Mouse (Mus musculus) liver, embryonic 12.5 days (tissue): ENCODE data around the gene Slc10a7. TPM values are rescaled to one million over a fixed set of nuclear protein-coding genes. Genes with fewer than 3 reads are reported as not detected.

Experiments used
- ATAC-seq: fragments of 200-750 bp; cut with Nextera tagmentation; 2 replicates; pipeline ENCODE4 v1.8.0; 2017; ENCODE audit warnings: moderate number of reproducible peaks, mild to moderate bottlenecking, moderate library complexity
- H3K27ac ChIP-seq: fragments of 300-500 bp; sonication (generic); 2 replicates; pipeline ENCODE4 v1.5.1; 2016; ENCODE audit warnings: mild to moderate bottlenecking
- H3K27me3 ChIP-seq: fragments of 300-500 bp; sonication (generic); replicated peaks from 2 replicates; pipeline ENCODE4 v1.6.1; 2016; ENCODE audit warnings: mild to moderate bottlenecking, moderate library complexity
- H3K36me3 ChIP-seq: fragments of 300-500 bp; sonication (generic); 2 replicates; pipeline ENCODE4 v1.6.1; 2016; ENCODE audit warnings: mild to moderate bottlenecking, moderate library complexity
- H3K4me1 ChIP-seq: fragments of 300-500 bp; sonication (generic); 2 replicates; pipeline ENCODE4 v1.6.1; 2016
- H3K4me2 ChIP-seq: fragments of 300-500 bp; sonication (generic); 2 replicates; pipeline ENCODE4 v1.6.1; 2016; ENCODE audit warnings: mild to moderate bottlenecking, moderate library complexity
- H3K4me3 ChIP-seq: fragments of 300-500 bp; sonication (generic); 2 replicates; pipeline ENCODE4 v1.5.1; 2016; ENCODE audit warnings: mild to moderate bottlenecking, moderate library complexity
- H3K9ac ChIP-seq: fragments of 300-500 bp; sonication (generic); 2 replicates; pipeline ENCODE4 v1.6.1; 2016; ENCODE audit warnings: mild to moderate bottlenecking, moderate library complexity
- H3K9me3 ChIP-seq: fragments of 300-500 bp; sonication (generic); replicated peaks from 2 replicates; pipeline ENCODE4 v1.6.1; 2016; ENCODE audit warnings: mild to moderate bottlenecking, moderate library complexity
- WGBS: fragments of 180-500 bp; shearing (Covaris S2); methylation state at CpG from one replicate; pipeline ENCODE4 v1.1.7; 2016; ENCODE audit not compliant: insufficient replicate concordance; 5-methylcytosine and 5-hydroxymethylcytosine counted together
- polyA plus RNA-seq: library from polyadenylated mRNA; unstranded; fragments of >200 nt; fragmentation: Nextera tagmentation; extraction: Ambion mirVana; gene quantifications from 2 replicates; pipeline ENCODE4 v1.2.1, GENCODE M21; 2016

Slc10a7 gene
- polyA plus RNA-seq, 1 experiment from 2014 or later, result 9.1 TPM

DNA sequence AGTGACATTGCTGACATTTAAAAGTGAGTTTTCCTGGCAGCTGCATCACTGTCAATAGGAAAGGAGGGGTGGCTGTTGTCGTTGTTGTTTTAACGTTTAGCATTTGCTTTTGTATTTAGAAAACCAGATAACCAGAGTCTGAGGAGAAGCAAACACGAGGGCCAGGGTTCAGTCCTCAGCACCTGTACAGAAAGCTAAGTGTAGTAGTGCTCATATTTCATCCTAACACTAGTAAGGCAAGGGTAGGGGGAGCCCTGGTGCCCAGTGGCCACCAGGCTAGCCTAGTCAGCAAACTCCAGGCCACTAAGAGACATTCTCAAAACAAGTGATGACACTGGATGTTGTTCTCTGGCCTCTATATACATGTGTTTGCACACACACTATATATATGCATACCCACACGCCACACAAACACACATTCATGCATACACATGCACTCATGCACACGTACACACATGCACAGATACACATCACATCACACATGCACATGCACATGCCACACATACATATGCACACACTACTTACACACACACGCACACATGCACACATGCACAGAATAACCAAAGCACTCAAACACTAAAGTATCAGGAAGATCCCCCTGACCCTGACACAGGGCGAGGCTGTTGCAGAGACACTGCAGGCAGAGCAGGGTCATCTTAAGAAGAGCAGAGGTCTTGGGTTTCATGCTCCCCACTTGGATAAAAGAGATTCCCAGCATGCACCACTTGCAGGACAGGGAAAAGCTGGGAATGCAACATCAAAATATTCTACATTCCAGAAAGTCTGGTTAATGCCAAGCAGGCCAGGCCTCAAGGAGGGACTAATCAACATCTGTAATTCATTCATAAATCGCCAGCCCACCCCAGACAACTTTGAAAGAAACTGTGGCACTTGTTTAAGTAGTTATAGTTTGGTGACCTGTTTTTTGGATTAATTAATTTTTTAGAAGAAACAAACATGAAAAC lies 241.0 kb downstream of the Slc10a7 start:
- 67% methylated on average over 8 of the region's 8 CpGs for WGBS
- H3K4me1 ChIP-seq, result no peaks in the 10 kb centered on the region
- H3K4me3 ChIP-seq, result no peak overlapping the region
- no peaks in the 10 kb centered on the region for H3K27me3 ChIP-seq
- no peak overlapping the region for H3K27ac ChIP-seq
- H3K9ac ChIP-seq, result no peak overlapping the region
- H3K9me3 ChIP-seq, result no peaks in the 10 kb centered on the region
- H3K4me2 ChIP-seq, result no peak overlapping the region
- H3K36me3 ChIP-seq, result no peaks in the 10 kb centered on the region
- ATAC-seq, result no peak

GRCm38 (mm10) chr8:78751151-78751550 lies 242.0 kb downstream of the Slc10a7 start:
- Histone ChIP-seq H3K9me3 (no peaks in the 10 kb centered on the region), H3K4me3 (no peak overlapping the region), H3K4me1 (no peaks in the 10 kb centered on the region), H3K27me3 (no peaks in the 10 kb centered on the region), H3K36me3 (no peaks in the 10 kb centered on the region), H3K9ac (no peak overlapping the region), H3K4me2 (no peak overlapping the region), H3K27ac (no peak overlapping the region)
- no peak for ATAC-seq
- WGBS, result 66% methylated on average over 6 of the region's 6 CpGs

DNA sequence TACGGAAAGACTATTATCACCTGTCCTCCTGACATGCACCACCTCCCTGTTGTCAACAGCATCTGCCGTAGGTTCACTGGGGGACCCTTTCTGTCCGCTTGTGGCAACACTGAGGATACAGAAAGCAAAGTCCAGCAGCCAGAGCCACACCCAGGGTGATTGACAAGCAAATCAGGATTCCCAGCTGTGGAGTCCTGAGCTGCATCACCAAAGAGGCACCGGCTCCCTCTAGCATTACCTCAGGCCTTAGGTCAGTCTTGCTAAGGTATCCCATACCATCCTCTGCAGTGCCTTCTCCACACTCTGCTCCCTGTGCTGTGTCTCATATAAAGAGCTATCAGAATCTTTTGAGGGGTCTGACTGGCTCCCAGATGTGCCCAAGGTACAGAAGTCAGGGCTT lies 245.8 kb downstream of the Slc10a7 start:
- 71% methylated on average over 4 of the region's 4 CpGs for WGBS
- no peak overlapping the region for H3K27ac ChIP-seq
- no peaks in the 10 kb centered on the region for H3K27me3 ChIP-seq

DNA sequence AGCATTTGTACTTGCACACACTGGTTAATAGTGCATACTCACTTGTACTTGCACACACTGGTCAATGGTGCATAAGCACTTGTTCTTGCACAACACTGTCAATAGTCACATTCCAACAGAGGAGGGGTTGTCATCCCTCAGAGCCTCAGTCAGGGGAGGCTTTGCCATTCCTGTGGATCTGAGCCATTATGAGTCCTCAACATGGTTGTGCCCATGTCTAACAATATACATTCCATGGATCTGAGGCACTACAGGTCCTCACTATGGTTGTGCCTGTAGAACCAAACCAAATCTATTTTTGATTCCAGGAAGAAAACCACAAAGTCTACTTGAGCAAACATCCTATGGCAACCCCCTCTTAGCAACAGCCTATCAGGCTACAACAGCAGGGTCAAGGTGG lies 250.0 kb downstream of the Slc10a7 start:
- Histone ChIP-seq H3K4me1 (no peaks in the 10 kb centered on the region), H3K27me3 (no peaks in the 10 kb centered on the region)
- no peak for ATAC-seq

More for the DNA sequence above, 245.8 kb downstream of the Slc10a7 start:
- no peak overlapping the region for H3K9ac ChIP-seq
- ATAC-seq, result no peak
- H3K4me2 ChIP-seq, result no peak overlapping the region
- no peaks in the 10 kb centered on the region for H3K4me1 ChIP-seq
- H3K4me3 ChIP-seq, result no peak overlapping the region
- H3K9me3 ChIP-seq, result no peaks in the 10 kb centered on the region
- H3K36me3 ChIP-seq, result no peaks in the 10 kb centered on the region

GRCm38 (mm10) chr8:78764976-78765375 lies 255.8 kb downstream of the Slc10a7 start:
- Histone ChIP-seq H3K27ac (no peak overlapping the region), H3K36me3 (no peaks in the 10 kb centered on the region), H3K4me2 (no peak overlapping the region), H3K9me3 (0 out of 2 replicates have a peak, but pooled peaks cover 6% of the 10 kb centered on the region), H3K4me3 (no peak overlapping the region), H3K4me1 (no peaks in the 10 kb centered on the region), H3K9ac (no peak overlapping the region), H3K27me3 (no peaks in the 10 kb centered on the region)
- ATAC-seq, result no peak

More for the DNA sequence above, 250.0 kb downstream of the Slc10a7 start:
- Histone ChIP-seq H3K4me2 (no peak overlapping the region), H3K9me3 (0 out of 2 replicates have a peak, but pooled peaks cover 4% of the 10 kb centered on the region), H3K27ac (no peak overlapping the region), H3K36me3 (no peaks in the 10 kb centered on the region), H3K9ac (no peak overlapping the region), H3K4me3 (no peak overlapping the region)

DNA sequence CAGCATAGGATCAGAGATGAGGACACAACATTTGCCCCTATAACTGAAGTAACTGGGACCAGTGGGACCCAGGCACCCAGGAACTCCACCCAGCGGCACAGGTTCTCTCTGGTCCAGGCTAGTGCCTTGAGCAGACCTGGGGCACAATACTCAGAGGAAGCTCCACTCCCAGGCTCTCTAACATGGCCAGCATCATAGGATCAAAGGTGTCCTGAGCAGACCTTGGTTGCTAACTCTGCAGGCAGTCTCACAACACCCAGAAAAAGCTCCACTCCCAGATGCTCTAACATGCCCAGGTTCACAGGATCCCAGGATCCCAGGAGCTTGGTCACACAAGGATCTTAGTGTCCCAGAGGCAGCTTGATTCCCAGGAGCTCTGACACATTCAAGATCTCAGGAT lies 256.4 kb downstream of the Slc10a7 start:
- Histone ChIP-seq H3K27ac (no peak overlapping the region), H3K9ac (no peak overlapping the region), H3K4me2 (no peak overlapping the region), H3K4me3 (no peak overlapping the region), H3K27me3 (no peaks in the 10 kb centered on the region), H3K4me1 (no peaks in the 10 kb centered on the region), H3K9me3 (0 out of 2 replicates have a peak, but pooled peaks cover 6% of the 10 kb centered on the region), H3K36me3 (no peaks in the 10 kb centered on the region)
- ATAC-seq, result no peak
- WGBS, result 36% methylated on average over 1 of the region's 1 CpGs

- Histone ChIP-seq H3K4me1 (no peaks in the 10 kb centered on the region), H3K36me3 (no peaks in the 10 kb centered on the region), H3K27me3 (no peaks in the 10 kb centered on the region), H3K9ac (no peak overlapping the region), H3K27ac (no peak overlapping the region), H3K4me3 (no peak overlapping the region), H3K4me2 (no peak overlapping the region), H3K9me3 (no peaks in the 10 kb centered on the region)
- no peak for ATAC-seq
- WGBS, result 70% methylated on average over 3 of the region's 3 CpGs
Measured at GRCm38 (mm10) chr8:78770584-78770983, 261.4 kb downstream of the Slc10a7 start.

DNA sequence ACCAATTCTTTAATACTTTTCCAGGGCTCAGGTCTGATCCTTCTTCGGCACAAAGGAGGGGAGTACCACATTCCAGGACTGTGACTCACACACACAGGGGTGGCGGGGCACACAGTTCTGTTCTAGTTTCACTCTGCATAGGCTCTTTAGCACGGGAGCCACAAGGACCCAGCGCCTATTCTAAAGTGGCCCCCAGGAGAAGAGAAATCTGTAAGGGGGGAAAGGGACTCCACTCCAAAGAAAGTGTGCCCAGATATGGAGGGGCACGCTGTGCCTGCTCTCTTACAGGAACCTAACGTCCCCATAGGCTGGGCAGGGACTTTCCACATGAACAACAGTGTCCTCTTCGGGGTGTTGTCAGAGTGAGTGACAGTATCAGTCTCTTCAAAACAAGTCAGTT lies 262.1 kb downstream of the Slc10a7 start:
- no peak for ATAC-seq
- Histone ChIP-seq H3K4me1 (no peaks in the 10 kb centered on the region), H3K27me3 (no peaks in the 10 kb centered on the region), H3K4me3 (no peak overlapping the region), H3K36me3 (no peaks in the 10 kb centered on the region), H3K27ac (no peak overlapping the region), H3K9ac (no peak overlapping the region), H3K4me2 (no peak overlapping the region), H3K9me3 (no peaks in the 10 kb centered on the region)
- WGBS, result 60% methylated on average over 7 of the region's 7 CpGs

- Histone ChIP-seq H3K4me3 (no peak overlapping the region), H3K4me2 (no peak overlapping the region), H3K36me3 (no peaks in the 10 kb centered on the region), H3K27ac (no peak overlapping the region), H3K4me1 (no peaks in the 10 kb centered on the region), H3K9ac (no peak overlapping the region), H3K9me3 (no peaks in the 10 kb centered on the region), H3K27me3 (no peaks in the 10 kb centered on the region)
- 76% methylated on average over 9 of the region's 9 CpGs for WGBS
- no peak for ATAC-seq
Measured at GRCm38 (mm10) chr8:78776816-78777215, 267.7 kb downstream of the Slc10a7 start.

Other genes starting within 250 kb of the Slc10a7 start
- not detected in 2 replicates for gene Pou4f2, start 72.7 kb upstream of the Slc10a7 start, polyA plus RNA-seq
- 168 and 171 TPM in 2 replicates for gene Rbmxl1, start 448 bp upstream of the Slc10a7 start, polyA plus RNA-seq